Mouse (Mus musculus) megakaryocyte, embryonic 14.5 days (primary cell): ENCODE results near the gene Dnajc28.

ENCODE experiments used
- FLI1 ChIP-seq: IDR thresholded peaks from 2 replicates; pipeline ENCODE4 v1.6.1; 2012; ENCODE audit warnings: low read length, inconsistent platforms, mixed read lengths
- GATA1 ChIP-seq: IDR thresholded peaks from 3 replicates; pipeline ENCODE4 v1.6.1; 2012; ENCODE audit warnings: mixed read lengths, low read length, inconsistent platforms, borderline replicate concordance

GRCm38 (mm10) chr16:91575151-91575550 lies 43.7 kb downstream of the Dnajc28 start:
- no peak for TF ChIP-seq GATA1
- TF ChIP-seq FLI1 = no peak
